Mouse (Mus musculus) liver, adult 2 months (tissue): ENCODE data around the gene Serpina16.

ENCODE experiments used
- CTCF ChIP-seq: fragments of 200-500 bp; IDR thresholded peaks from 2 replicates; pipeline ENCODE4 v1.5.1; 2011; ENCODE audit warnings: low read depth, low read length, control low read depth
- POLR2A ChIP-seq: fragments of 200-500 bp; IDR thresholded peaks from 2 replicates; pipeline ENCODE4 v1.6.1; 2011; ENCODE audit warnings: low read length, control low read depth; ENCODE audit not compliant: insufficient read depth; ENCODE audit errors: extremely low read depth

- TF ChIP-seq POLR2A: no peak
- no peak for TF ChIP-seq CTCF
Measured at GRCm38 (mm10) chr12:103643818-103644217, 32.1 kb downstream of the Serpina16 start.
